Mouse (Mus musculus) C2C12 (cell line): ENCODE measurements around the gene Nfib. TPM values are rescaled to one million over a fixed set of nuclear protein-coding genes. Genes with fewer than 3 reads are reported as not detected.

Experiments
- H3K27me3 ChIP-seq: one replicate; pipeline ENCODE4 v1.6.1; 2011; ENCODE audit not compliant: control insufficient read depth, insufficient read depth, insufficient read length
- H3K36me3 ChIP-seq: one replicate; pipeline ENCODE4 v1.6.1; 2011; ENCODE audit not compliant: control insufficient read depth, insufficient read depth
- H3K4me3 ChIP-seq: one replicate; pipeline ENCODE4 v1.5.1; 2011; ENCODE audit warnings: mild to moderate bottlenecking, control low read depth; ENCODE audit not compliant: poor library complexity, insufficient read depth, severe bottlenecking
- H3K79me2 ChIP-seq: one replicate; pipeline ENCODE4 v1.6.1; 2011; ENCODE audit not compliant: control insufficient read depth, insufficient read depth
- H3K79me3 ChIP-seq: one replicate; pipeline ENCODE4 v1.6.1; 2011; ENCODE audit warnings: low read depth, control low read depth
- H3ac ChIP-seq: one replicate; pipeline ENCODE3; 2011; ENCODE audit warnings: low read depth; ENCODE audit not compliant: control insufficient read depth, insufficient read length
- CEBPB ChIP-seq: IDR thresholded peaks from one replicate; pipeline ENCODE4 v1.6.1; 2011; ENCODE audit warnings: low read depth, mild to moderate bottlenecking, control low read depth, moderate library complexity
- CTCF ChIP-seq: IDR thresholded peaks from one replicate; pipeline ENCODE4 v1.5.1; 2011; ENCODE audit not compliant: control insufficient read depth, insufficient read depth, insufficient read length
- FOSL1 ChIP-seq: IDR thresholded peaks from one replicate; pipeline ENCODE4 v1.8.0; 2011; ENCODE audit warnings: mild to moderate bottlenecking, low read length; ENCODE audit not compliant: poor library complexity, insufficient read depth, severe bottlenecking
- MAX ChIP-seq: IDR thresholded peaks from one replicate; pipeline ENCODE4 v1.6.1; 2011; ENCODE audit warnings: mild to moderate bottlenecking, control low read depth
- MYOD1 ChIP-seq: IDR thresholded peaks from one replicate; pipeline ENCODE4 v1.6.1; 2011; ENCODE audit warnings: low read depth; ENCODE audit not compliant: control insufficient read depth, insufficient read length
- MYOG ChIP-seq: IDR thresholded peaks from one replicate; pipeline ENCODE4 v1.6.1; 2011; ENCODE audit not compliant: control insufficient read depth, insufficient read length; ENCODE audit errors: extremely low read depth
- USF1 ChIP-seq: IDR thresholded peaks from one replicate; pipeline ENCODE4 v1.6.1; 2011; ENCODE audit warnings: low read depth, mild to moderate bottlenecking, control low read depth, moderate library complexity
- polyA plus RNA-seq: library from polyadenylated mRNA; unstranded; fragments of >200 nt; fragmentation: generic; extraction: Trizol; gene quantifications from one replicate; pipeline ENCODE4 v1.2.1, GENCODE M21; 2012; ENCODE audit warnings: missing spikeins

Nfib gene
- polyA plus RNA-seq, 1 experiment, result 5.1 TPM

GRCm38 (mm10) chr4:82497671-82498631 lies 207.6 kb downstream of the Nfib start:
- TF ChIP-seq CEBPB, result no peak
- TF ChIP-seq MYOD1, result no peak
- no peak for TF ChIP-seq CTCF
- TF ChIP-seq MYOG, result no peak
- TF ChIP-seq USF1, result no peak
- TF ChIP-seq FOSL1, result no peak
- TF ChIP-seq MAX, result no peak
- Histone ChIP-seq H3K79me2 (peaks cover 99% of the 10 kb centered on the region), H3K4me3 (no peak overlapping the region), H3ac (no peak overlapping the region), H3K79me3 (peaks cover 84% of the 10 kb centered on the region), H3K36me3 (peaks cover 45% of the 10 kb centered on the region), H3K27me3 (no peaks in the 10 kb centered on the region)

DNA sequence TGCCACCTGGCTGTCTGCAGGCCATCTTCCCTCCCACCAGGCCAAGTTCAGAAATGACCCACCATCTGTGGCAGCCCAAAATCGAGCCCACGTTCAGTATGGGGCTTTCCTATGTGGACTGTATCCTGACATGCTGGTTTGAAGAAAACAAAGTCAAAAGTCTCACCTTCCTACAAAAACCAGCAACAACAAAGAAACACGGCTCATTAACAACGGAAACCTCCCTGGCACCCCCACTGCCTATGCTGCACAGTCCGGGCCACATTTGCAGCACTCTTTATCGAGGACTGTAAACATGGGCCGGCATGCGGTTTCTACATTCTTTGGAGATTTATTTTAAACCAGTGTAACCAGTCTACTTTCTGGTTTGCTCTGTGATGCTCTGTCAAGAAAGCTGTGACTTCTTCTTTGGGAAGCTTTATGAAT lies 208.4 kb downstream of the Nfib start:
- Histone ChIP-seq H3K79me2 (peaks cover 99% of the 10 kb centered on the region), H3K79me3 (peaks cover 83% of the 10 kb centered on the region), H3K36me3 (peaks cover 45% of the 10 kb centered on the region), H3K4me3 (no peak overlapping the region), H3ac (no peak overlapping the region), H3K27me3 (no peaks in the 10 kb centered on the region)
- TF ChIP-seq CTCF, result no peak
- no peak for TF ChIP-seq MAX
- TF ChIP-seq MYOD1, result no peak

DNA sequence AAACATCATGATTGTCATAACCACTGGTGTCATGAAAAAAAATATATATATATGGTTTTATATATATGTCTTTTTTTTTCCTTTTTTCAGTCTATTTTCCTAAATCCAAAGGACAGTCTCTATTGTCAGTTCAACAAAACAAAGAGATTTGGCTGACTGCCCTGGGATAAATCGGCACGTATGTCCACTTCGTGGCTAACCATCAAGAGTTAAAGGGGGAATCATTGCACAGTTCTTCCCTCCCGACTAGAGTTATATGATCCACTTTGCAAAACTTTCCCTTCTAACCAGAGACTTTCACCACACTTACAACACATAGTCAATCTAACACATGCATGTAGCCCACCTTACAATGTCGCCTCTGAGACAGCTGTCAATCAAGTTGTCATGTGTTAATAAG lies 209.2 kb downstream of the Nfib start:
- Histone ChIP-seq H3K36me3 (peaks cover 45% of the 10 kb centered on the region), H3K4me3 (no peak overlapping the region), H3ac (no peak overlapping the region), H3K79me2 (peaks cover 99% of the 10 kb centered on the region), H3K79me3 (peaks cover 77% of the 10 kb centered on the region), H3K27me3 (no peaks in the 10 kb centered on the region)
- no peak for TF ChIP-seq MYOG
- no peak for TF ChIP-seq USF1
- no peak for TF ChIP-seq FOSL1
- no peak for TF ChIP-seq MAX
- no peak for TF ChIP-seq CTCF
- no peak for TF ChIP-seq MYOD1
- no peak for TF ChIP-seq CEBPB

DNA sequence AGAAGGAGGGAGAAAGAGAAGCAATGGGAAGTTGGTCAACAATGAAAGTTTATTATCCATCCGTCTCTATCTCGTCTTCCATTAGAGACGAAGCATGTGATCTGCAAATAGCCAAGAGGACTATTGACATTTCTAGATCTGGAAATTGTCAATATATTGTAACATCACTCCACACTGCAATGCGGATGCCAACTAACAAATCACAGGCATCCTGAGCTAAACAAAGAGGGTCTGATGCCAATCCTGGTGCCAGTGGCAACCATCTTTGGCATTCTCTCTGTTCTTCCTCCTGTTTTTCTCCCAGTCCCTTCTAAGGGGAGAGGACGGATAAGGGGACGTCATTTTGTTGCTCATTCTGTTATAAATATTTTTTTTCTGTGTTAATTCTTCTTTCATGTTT lies 209.9 kb downstream of the Nfib start:
- Histone ChIP-seq H3K27me3 (no peaks in the 10 kb centered on the region), H3K4me3 (no peak overlapping the region), H3K36me3 (peaks cover 45% of the 10 kb centered on the region), H3K79me2 (peaks cover 99% of the 10 kb centered on the region), H3ac (no peak overlapping the region), H3K79me3 (peaks cover 73% of the 10 kb centered on the region)
- TF ChIP-seq CTCF (no peak), MYOG (no peak), MAX (no peak), MYOD1 (no peak), FOSL1 (no peak), CEBPB (no peak), USF1 (no peak)

- H3K79me2 ChIP-seq, result peaks cover 99% of the 10 kb centered on the region
- H3K4me3 ChIP-seq, result no peak overlapping the region
- peaks cover 43% of the 10 kb centered on the region for H3K36me3 ChIP-seq
- peaks cover 71% of the 10 kb centered on the region for H3K79me3 ChIP-seq
- no peak overlapping the region for H3ac ChIP-seq
- no peaks in the 10 kb centered on the region for H3K27me3 ChIP-seq
- TF ChIP-seq MYOG (no peak), USF1 (no peak), CTCF (no peak), MAX (no peak), MYOD1 (no peak), FOSL1 (no peak), CEBPB (no peak)
Measured at GRCm38 (mm10) chr4:82494829-82495228, 210.7 kb downstream of the Nfib start.

DNA sequence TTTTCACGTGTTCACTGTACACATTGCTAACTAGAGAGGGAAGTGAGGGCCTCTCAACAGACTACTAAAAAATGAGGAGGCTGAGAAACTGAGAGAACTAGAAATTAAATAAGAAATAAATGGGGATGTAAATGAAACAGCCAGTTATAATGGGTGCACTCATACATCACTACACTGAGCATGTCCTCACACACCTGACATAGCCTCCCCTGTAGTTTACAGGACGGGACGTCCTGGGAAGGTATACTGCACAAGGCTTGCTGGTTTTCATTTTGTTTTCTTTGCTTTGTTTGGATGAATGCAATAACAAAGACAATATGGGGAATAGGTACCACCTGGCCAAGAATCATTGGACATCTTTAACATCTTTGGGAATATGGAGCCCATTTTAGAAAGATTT lies 211.1 kb downstream of the Nfib start:
- Histone ChIP-seq H3ac (no peak overlapping the region), H3K4me3 (no peak overlapping the region), H3K27me3 (no peaks in the 10 kb centered on the region), H3K79me3 (peaks cover 71% of the 10 kb centered on the region), H3K79me2 (peaks cover 99% of the 10 kb centered on the region), H3K36me3 (peaks cover 41% of the 10 kb centered on the region)
- TF ChIP-seq USF1, result no peak
- TF ChIP-seq MYOD1, result no peak
- TF ChIP-seq MAX, result no peak
- no peak for TF ChIP-seq CTCF
- no peak for TF ChIP-seq CEBPB
- no peak for TF ChIP-seq MYOG
- no peak for TF ChIP-seq FOSL1
